Mouse (Mus musculus) erythroblast, embryonic 14.5 days (primary cell): ENCODE measurements around the gene Mmrn2. TPM values are rescaled to one million over a fixed set of nuclear protein-coding genes. Genes with fewer than 3 reads are reported as not detected.

Experiments
- H3K27me3 ChIP-seq: 2 replicates; pipeline ENCODE4 v1.6.1; 2012; ENCODE audit warnings: inconsistent platforms; ENCODE audit not compliant: control insufficient read depth
- H3K36me3 ChIP-seq: 2 replicates; pipeline ENCODE4 v1.6.1; 2012; ENCODE audit warnings: mild to moderate bottlenecking, inconsistent platforms; ENCODE audit not compliant: control insufficient read depth
- H3K4me1 ChIP-seq: 2 replicates; pipeline ENCODE4 v1.6.1; 2012; ENCODE audit warnings: inconsistent platforms; ENCODE audit not compliant: control insufficient read depth
- H3K4me3 ChIP-seq: replicated peaks from 2 replicates; pipeline ENCODE3; 2012; ENCODE audit warnings: moderate library complexity, mild to moderate bottlenecking, inconsistent platforms
- H3K9me3 ChIP-seq: 2 replicates; pipeline ENCODE4 v1.6.1; 2012; ENCODE audit warnings: low read length, inconsistent platforms, mixed read lengths; ENCODE audit not compliant: control insufficient read depth
- GATA1 ChIP-seq: IDR thresholded peaks from 2 replicates; pipeline ENCODE4 v1.6.1; 2012; ENCODE audit warnings: low read length, inconsistent platforms, mixed read lengths
- TAL1 ChIP-seq: IDR thresholded peaks from 3 replicates; pipeline ENCODE4 v1.6.1; 2012; ENCODE audit warnings: low read length, inconsistent platforms, mixed read lengths
- polyA plus RNA-seq: library from polyadenylated mRNA; stranded (reverse); fragments of >175 nt; gene quantifications from 2 replicates; pipeline ENCODE4 v1.2.3, GENCODE M21; 2012

Gene Mmrn2
- polyA plus RNA-seq, 1 experiment: not detected

- no peak for TF ChIP-seq TAL1
- TF ChIP-seq GATA1: no peak
- Histone ChIP-seq H3K36me3 (no peaks in the 10 kb centered on the region), H3K9me3 (0 out of 2 replicates have a peak, but pooled peaks cover 2% of the 10 kb centered on the region), H3K27me3 (no peaks in the 10 kb centered on the region), H3K4me3 (no peak overlapping the region), H3K4me1 (no peaks in the 10 kb centered on the region)
Measured at GRCm38 (mm10) chr14:34370203-34370602, 5.1 kb upstream of the Mmrn2 start.

GRCm38 (mm10) chr14:34370921-34371320 is 4.3 kb upstream of the Mmrn2 start:
- H3K4me3 ChIP-seq: no peak overlapping the region
- no peaks in the 10 kb centered on the region for H3K27me3 ChIP-seq
- H3K9me3 ChIP-seq: no peaks in the 10 kb centered on the region
- TF ChIP-seq GATA1 (no peak), TAL1 (no peak)
- H3K36me3 ChIP-seq: no peaks in the 10 kb centered on the region
- H3K4me1 ChIP-seq: no peaks in the 10 kb centered on the region

GRCm38 (mm10) chr14:34371763-34372162 is 3.5 kb upstream of the Mmrn2 start:
- H3K4me1 ChIP-seq: no peaks in the 10 kb centered on the region
- TF ChIP-seq TAL1: no peak
- TF ChIP-seq GATA1: no peak
- H3K9me3 ChIP-seq: no peaks in the 10 kb centered on the region
- no peaks in the 10 kb centered on the region for H3K36me3 ChIP-seq
- H3K4me3 ChIP-seq: no peak overlapping the region
- H3K27me3 ChIP-seq: no peaks in the 10 kb centered on the region

- H3K4me1 ChIP-seq: no peaks in the 10 kb centered on the region
- H3K27me3 ChIP-seq: no peaks in the 10 kb centered on the region
- H3K9me3 ChIP-seq: no peaks in the 10 kb centered on the region
- TF ChIP-seq GATA1: no peak
- TF ChIP-seq TAL1: no peak
- no peaks in the 10 kb centered on the region for H3K36me3 ChIP-seq
- H3K4me3 ChIP-seq: no peak overlapping the region
Measured at GRCm38 (mm10) chr14:34372646-34373045, 2.6 kb upstream of the Mmrn2 start.

GRCm38 (mm10) chr14:34373581-34373980 is 1.7 kb upstream of the Mmrn2 start:
- Histone ChIP-seq H3K4me1 (no peaks in the 10 kb centered on the region), H3K4me3 (no peak overlapping the region), H3K9me3 (no peaks in the 10 kb centered on the region), H3K36me3 (no peaks in the 10 kb centered on the region), H3K27me3 (no peaks in the 10 kb centered on the region)
- TF ChIP-seq GATA1: no peak
- no peak for TF ChIP-seq TAL1

GRCm38 (mm10) chr14:34374577-34374976 is 688 bp upstream of the Mmrn2 start, which contains the start of gene Sncg:
Gene Sncg (minus strand): TSS chr14:34374789.
- H3K27me3 ChIP-seq: no peaks in the 10 kb centered on the region
- no peaks in the 10 kb centered on the region for H3K36me3 ChIP-seq
- no peaks in the 10 kb centered on the region for H3K9me3 ChIP-seq
- TF ChIP-seq GATA1: no peak
- no peak for TF ChIP-seq TAL1
- no peak within 1 kb of the TSS for H3K4me3 ChIP-seq
- H3K4me1 ChIP-seq: no peaks in the 10 kb centered on the region

GRCm38 (mm10) chr14:34375941-34376340 is 676 bp downstream of the Mmrn2 start:
- H3K36me3 ChIP-seq: no peaks in the 10 kb centered on the region
- no peak for TF ChIP-seq TAL1
- no peak for TF ChIP-seq GATA1
- H3K4me1 ChIP-seq: no peaks in the 10 kb centered on the region
- H3K4me3 ChIP-seq: no peak overlapping the region
- no peaks in the 10 kb centered on the region for H3K27me3 ChIP-seq
- no peaks in the 10 kb centered on the region for H3K9me3 ChIP-seq

- H3K9me3 ChIP-seq: no peaks in the 10 kb centered on the region
- no peaks in the 10 kb centered on the region for H3K27me3 ChIP-seq
- H3K4me3 ChIP-seq: no peak overlapping the region
- no peak for TF ChIP-seq TAL1
- no peak for TF ChIP-seq GATA1
- no peaks in the 10 kb centered on the region for H3K36me3 ChIP-seq
- H3K4me1 ChIP-seq: no peaks in the 10 kb centered on the region
Measured at GRCm38 (mm10) chr14:34377121-34377520, 1.9 kb downstream of the Mmrn2 start.

- no peak for TF ChIP-seq TAL1
- TF ChIP-seq GATA1: no peak
- no peaks in the 10 kb centered on the region for H3K9me3 ChIP-seq
- no peaks in the 10 kb centered on the region for H3K27me3 ChIP-seq
- H3K4me3 ChIP-seq: no peak overlapping the region
- H3K4me1 ChIP-seq: no peaks in the 10 kb centered on the region
- H3K36me3 ChIP-seq: no peaks in the 10 kb centered on the region
Measured at GRCm38 (mm10) chr14:34378560-34379331, 3.5 kb downstream of the Mmrn2 start.
